ENCODE assay signal across 13 mouse cellular contexts in the genomic region with DNA sequence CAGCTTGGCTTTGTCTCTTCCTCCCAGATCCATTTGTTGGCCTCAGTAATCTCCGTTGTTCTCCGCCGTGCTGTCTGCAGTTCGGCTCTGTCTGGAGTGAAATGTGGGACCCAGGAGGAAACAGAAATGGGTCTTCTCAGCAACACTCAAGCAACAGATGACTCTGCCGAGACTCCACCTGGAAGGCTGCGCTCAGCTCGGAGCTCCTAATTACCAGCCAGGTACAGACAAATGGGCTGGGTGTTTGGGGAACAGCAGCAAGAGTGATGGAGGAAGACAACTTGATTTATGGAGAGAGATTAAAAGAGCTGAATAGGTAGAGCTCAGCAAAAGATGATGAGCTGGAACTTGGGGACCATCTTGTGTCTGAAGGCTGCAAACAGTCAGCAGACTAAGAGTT.
"Had no signal": no experiment of that assay in that cellular context is flagged by ENCODE, and none has a peak within 500 bp of the region (broad histone marks: within the 10 kb centered on the region; RNA-seq: fewer than 3 reads in every experiment).

No protein-coding gene starts in this region.

- H3K36me3 ChIP-seq: limb, embryonic 13.5 days; midbrain, embryonic 15.5 days; stomach, embryonic 15.5 days had no signal

- H3K4me3 ChIP-seq: limb, embryonic 13.5 days; midbrain, embryonic 15.5 days; stomach, embryonic 15.5 days had no signal

- H3K4me1 ChIP-seq: limb, embryonic 13.5 days; stomach, embryonic 15.5 days had no signal

- H3K27ac ChIP-seq: kidney, postnatal 0 days; limb, embryonic 13.5 days; liver, embryonic 14.5 days; midbrain, embryonic 15.5 days; stomach, embryonic 15.5 days had no signal

- H3K9me3 ChIP-seq: midbrain, embryonic 15.5 days; stomach, embryonic 15.5 days had no signal

- ATAC-seq: intestine, postnatal 0 days; midbrain, embryonic 15.5 days had no signal

- H3K4me2 ChIP-seq: limb, embryonic 13.5 days; midbrain, embryonic 15.5 days; stomach, embryonic 15.5 days had no signal

- H3K27me3 ChIP-seq: limb, embryonic 13.5 days; midbrain, embryonic 15.5 days; stomach, embryonic 15.5 days had no signal

- H3K9ac ChIP-seq: limb, embryonic 13.5 days; liver, embryonic 14.5 days; midbrain, embryonic 15.5 days; stomach, embryonic 15.5 days had no signal

- DNase-seq: kidney, adult 9 months; kidney, postnatal 36 days; left cerebral cortex, postnatal 4 days; lung, adult 18-20 months; retina, postnatal 1 day; thymus, adult 2 months; thymus, postnatal 25 days had no signal
